Mouse (Mus musculus): ENCODE results near the gene Mcat.

Mcat gene

DNA sequence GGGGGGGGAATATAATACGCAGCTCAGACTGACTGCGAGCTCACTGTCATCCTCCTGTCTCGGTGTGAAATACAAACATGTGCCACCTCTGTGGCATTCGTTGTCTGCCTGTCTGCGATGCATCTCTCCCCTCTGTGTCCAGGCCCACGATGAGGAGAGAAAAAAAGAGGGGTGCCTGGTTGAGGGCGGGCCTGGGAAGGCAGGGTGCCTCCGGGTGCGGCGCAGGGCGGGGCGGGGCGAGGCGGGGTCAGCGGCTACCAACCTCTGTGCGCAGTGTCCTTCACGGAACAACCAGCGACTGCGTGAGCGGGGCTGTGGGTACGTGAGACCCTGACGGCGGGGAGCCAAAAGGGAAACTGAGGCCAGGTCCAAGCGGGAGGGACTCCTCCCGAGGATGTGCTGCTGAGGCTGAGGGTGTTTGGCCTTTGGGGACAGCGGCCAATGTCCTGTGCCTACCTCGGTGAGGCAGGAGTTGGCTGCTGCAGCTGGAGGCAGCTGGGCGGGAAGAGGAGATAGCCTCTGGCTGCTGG is at the start of gene Mcat, which contains the start of gene Tspo:
Gene Mcat (minus strand): TSS at position 461 of the 530 bp plus-strand sequence.
Gene Tspo (plus strand): TSS at position 266 of the 530 bp plus-strand sequence.
- DNase-seq (ENCODE audit: low read depth, low spot score), result peak; percentile 84

- peak; percentile 69 for DNase-seq (ENCODE audit: low read depth, low spot score)
Observed at GRCm38 (mm10) chr15:83607115-83607802, 43.7 kb upstream of the Mcat start.

DNA sequence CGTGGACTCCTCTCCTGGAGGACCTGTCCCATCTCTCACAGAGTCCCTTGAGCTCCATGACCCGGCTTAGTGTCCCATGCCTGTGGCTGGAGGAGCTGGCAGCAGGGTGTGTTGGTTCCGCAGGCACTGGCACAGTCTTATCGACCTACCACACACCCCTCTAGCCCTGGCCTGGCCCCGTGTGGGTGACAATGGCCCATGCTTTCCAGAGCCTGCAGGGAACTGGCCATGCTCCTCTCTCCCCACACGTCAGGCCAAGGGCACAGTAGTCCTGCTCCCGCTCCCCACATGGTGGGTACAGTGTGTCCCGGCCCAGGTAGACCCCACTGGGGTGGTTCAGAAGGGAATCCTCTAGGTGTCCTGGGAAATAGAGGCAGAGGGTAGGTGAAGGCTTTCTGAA is 43.1 kb upstream of the Mcat start:
- no peak for DNase-seq (ENCODE audit: low read depth, low spot score)

GRCm38 (mm10) chr15:83606216-83606615 is 42.6 kb upstream of the Mcat start:
- DNase-seq (ENCODE audit: low read depth, low spot score), result no peak

GRCm38 (mm10) chr15:83603426-83603825 is 39.8 kb upstream of the Mcat start:
- DNase-seq (ENCODE audit: low read depth, low spot score), result no peak

DNA sequence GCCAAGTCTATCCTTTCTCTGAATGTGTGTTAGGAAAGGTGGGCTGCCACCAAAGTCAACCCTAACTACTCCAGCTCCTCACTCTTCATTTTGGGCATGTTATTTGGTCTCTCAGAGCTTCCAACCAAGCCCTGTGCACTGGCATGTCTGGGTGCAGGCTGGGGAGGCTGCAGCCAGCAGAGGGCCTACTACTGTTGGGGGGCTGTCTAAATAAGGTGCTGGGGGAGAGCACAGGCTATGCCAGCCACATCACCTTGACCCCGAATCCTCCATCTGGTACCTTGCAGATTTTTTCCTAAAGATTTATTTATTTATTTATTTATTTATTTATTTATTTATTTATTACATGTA is 39.4 kb upstream of the Mcat start:
- no peak for DNase-seq (ENCODE audit: low read depth, low spot score)

DNA sequence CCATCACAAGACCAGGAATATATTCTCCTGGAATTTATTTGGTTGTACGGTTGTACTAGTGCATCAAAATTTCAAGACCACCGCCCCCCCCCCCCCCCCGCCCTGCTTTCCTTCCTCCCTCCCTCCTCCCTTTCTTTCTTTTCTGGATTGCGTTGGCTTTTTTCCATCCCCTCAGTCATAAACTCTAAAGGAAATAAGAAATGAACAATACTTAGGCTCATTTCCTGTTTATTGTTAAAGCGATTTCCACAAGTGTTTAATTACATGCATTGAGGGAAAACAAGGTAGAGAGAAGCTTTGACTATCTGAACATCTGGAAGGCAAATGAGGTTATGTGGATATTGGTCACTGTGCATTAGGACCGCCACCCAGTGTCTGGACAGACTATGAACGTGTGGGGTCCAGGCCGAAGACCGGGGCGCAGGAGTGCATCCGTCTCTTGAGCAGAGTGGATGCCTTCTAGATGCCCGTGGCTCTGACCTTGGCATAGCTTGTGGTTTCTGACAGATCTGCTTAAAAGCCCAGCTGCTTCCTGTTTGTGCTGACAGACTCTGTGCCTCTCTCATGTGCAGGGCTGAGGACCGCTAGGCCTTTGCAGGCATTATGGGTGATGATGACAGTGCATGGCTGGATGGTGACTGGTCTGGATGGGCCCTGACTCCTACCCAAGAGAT is 38.9 kb upstream of the Mcat start:
- DNase-seq (ENCODE audit: low read depth, low spot score), result peak; percentile 88

DNA sequence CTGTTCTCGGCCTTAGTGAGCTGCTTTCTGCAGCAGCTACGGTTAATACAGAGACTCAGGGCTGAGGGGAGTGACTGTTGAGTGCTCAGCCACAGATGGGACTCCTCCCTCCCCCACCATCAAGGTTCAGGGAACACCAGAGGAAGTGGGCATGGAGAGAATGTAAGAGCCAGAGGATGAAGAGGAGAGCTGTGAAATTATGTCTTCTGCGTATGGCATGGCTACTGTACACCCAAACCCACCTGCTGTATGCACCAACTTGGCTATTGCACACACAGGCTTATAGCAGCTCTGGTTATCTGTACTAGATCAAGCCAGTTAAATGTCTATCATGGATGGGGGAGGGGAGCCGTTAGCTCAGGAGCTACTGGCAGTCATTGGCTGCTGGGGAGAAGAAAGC is 37.6 kb upstream of the Mcat start:
- peak; percentile 33 for DNase-seq (ENCODE audit: low read depth, low spot score)

DNA sequence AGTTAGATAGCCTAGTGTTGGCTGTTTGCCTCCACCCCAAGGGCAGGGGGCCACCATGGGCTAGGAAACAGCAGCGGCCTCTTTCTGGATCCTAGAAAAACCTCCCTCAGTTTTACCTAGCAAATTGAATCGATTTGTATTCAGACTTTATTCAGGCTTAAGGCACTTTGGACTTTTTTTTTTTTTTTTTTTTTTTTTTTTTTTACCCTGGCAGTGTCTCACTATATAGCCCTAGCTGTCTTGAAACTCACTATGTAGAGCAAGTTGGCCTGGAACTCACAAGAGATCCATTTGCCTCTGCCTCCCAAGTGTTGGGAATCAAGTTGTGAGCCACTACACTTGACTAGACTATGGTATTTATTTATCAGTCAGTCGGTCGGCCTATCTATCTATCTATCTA is 33.2 kb upstream of the Mcat start:
- DNase-seq (ENCODE audit: low read depth, low spot score), result no peak

DNA sequence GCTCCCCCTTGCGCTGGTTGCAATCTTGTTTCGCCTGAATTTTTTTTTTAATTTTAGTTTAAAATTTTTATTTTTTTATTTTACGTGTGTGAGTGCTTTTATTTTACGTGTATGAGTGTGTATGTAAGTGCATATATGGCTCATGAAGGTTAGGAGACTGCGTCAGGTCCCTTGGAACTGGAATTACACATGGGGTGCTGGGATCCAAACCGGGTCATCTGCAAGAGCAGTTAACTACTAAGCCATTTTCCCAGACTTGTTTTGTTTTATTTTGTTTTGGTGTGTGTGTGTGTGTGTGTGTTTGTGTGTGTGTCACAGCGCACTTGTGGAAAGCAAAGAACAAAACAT is 31.8 kb upstream of the Mcat start:
- no peak for DNase-seq (ENCODE audit: low read depth, low spot score)

DNA sequence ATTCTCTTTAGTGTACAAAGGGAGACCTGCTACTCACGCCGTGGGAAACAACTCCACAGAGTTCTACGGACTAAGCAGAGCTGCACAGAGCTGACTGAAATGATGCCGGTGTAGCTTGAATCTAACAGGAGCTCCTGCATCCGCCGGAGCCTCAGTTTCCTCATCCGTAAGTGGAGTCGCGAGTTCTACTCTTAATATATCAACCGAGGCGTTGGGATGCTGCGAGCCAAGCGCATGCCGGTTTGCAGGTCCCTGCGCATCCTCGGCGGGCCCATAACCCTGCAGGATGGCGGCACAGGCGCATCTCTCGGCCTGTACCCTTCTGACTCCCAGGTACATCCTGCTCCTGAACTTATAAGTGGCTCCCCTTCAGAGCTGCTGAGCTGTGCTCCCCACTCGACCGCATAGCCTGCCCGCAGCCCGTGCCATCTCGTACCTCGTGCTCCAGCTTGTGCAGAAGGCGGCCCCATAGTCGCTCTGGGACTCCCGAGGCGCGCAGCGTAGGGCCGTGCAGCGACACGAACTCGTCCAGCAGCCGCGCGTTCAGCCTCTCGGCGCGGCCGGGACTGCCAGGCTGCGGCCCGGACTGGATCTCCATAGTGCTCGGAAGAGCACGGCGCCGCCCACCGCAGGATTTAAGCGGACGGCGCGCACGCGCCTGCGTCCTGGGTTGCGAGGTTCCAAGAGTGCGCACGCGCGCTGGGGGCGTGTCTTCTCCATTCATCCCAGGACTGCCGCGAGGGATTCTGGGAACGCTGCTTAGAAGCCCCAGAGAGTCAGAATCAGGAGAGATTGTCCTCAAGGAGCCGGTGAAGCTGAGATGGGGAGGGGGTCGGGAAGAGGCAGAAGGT is 31.2 kb upstream of the Mcat start, which contains the start of gene Ttll12:
Gene Ttll12 (minus strand): TSS at position 645 of the 851 bp plus-strand sequence.
- peak; percentile 88 for DNase-seq (ENCODE audit: low read depth, low spot score)

DNA sequence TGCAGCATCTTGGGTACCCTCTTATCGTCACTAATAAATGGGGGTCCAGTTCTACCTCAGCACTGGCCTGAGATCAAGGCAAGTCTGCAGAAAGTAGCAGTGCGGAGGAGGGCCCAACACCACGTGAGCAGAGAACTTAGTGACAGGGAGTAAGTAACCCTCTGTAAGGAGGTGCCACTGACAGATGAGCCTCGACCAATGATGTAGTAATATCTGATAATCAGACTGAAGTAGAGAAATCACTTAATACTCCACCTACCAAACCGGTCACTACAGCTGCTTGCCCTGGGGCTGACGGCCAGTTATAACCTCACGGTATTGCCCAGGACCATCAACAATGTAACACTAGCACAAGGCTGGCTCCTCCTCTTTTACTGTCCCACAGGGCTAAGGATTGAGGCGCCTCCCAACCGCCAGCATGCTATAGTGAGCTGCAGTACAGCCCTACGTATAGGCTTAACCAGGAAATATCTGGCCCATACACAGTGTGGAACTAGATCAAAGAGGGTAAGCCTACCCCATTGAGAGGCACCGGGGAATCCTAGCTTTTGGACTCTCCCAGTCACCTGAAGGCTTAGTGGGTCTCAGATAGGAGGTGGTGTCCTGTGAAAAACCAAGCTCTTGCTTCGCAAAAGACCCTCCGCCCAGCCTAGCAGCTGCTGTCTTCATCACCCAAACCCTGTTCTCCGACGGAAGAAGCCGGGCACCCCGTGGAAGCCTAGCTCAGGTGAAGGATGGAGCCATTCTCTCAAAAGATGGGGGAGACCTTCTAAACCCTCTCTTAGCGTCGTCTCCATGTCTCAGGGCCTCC is 30.3 kb upstream of the Mcat start:
- DNase-seq (ENCODE audit: low read depth, low spot score), result peak; percentile 32

DNA sequence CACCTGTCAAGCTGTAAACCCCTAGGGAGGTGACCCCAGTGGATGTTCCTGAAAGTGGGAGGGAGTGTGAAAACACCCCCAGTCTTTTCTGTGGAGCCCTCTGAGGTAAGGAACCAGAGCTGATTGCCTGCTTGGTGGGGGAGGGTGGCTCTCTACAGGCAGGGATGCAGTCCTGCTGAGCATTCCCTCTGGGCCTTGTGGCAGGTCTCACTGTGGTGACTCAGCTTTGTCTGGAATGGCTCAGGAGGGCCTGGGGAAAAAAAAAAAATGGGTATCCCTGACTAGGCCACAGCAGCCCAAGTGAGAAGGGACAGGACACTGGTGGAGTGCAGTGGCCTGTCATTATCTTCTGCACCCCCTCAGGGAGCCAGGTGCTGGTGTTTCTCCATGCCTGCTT is 29.6 kb upstream of the Mcat start:
- no peak for DNase-seq (ENCODE audit: low read depth, low spot score)

DNA sequence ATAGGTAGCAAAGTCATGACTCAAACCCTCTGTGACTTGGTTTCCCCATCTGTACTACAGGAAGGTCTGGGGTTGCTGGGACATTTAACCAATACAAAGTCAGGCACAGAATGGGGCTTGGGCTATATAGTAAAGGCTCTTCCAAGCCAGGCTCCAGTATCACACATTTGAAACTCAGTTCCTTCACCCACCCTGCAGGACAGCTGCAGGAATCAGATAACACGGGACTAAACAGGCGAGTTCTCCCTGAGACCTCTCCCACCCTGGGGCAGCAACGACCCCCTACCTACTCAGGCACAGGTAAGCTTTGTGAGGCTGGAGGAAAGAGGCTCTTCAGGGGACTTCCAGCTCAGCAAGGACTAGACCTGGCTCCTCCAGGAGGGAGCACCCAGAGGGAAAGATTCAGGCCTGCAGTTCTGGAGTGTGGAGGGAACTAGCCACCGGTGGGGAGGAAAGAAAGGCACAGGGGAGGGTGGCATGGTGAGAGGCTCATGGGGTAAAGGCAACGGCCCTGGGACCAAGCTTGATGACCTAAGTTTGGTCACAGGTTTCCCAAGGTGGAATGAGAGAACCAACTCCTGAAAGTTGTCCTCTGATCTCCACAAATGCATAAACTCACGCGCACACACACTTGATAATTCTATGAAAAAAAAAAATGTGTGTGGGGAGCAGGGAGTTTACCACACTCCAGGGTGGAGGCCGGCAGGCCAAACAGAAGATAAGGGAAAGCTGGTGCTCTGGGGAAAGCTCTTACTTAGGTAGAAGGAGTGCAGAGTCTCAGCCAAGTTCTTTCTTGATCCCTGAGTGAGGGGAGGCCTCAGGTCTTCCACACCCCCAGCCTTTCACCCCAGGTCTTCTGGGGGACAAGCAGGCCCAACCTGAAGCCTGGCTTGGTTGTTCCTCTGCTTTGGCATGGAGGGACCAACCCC is 28.9 kb upstream of the Mcat start:
- no peak for DNase-seq (ENCODE audit: low read depth, low spot score)

GRCm38 (mm10) chr15:83591758-83592157 is 28.2 kb upstream of the Mcat start:
- no peak for DNase-seq (ENCODE audit: low read depth, low spot score)

- DNase-seq (ENCODE audit: low read depth, low spot score), result no peak
Observed at GRCm38 (mm10) chr15:83590841-83591240, 27.3 kb upstream of the Mcat start.

- DNase-seq (ENCODE audit: low read depth, low spot score), result no peak
Observed at GRCm38 (mm10) chr15:83584741-83585220, 21.2 kb upstream of the Mcat start.

- DNase-seq (ENCODE audit: low read depth, low spot score), result peak; percentile 43
Observed at GRCm38 (mm10) chr15:83583419-83584156, 20.0 kb upstream of the Mcat start.

DNA sequence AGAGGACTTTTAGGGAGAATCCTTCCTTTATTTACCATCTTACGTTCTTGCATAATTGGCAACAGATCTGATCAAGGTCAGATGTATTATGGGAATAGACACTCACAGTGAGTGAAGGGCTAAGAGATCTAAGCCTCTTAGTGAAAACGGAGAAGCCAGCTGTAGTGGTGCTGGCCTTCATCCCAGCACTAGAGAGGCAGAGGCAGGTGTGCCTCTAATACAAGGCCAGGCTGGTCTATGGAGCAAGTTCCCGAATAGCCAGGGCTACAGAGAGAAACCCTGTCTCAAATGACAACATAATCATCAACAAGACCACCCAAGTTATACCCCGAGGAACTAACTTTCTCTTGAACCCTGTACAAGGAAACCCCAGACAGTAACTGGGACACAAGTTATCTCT is 19.3 kb upstream of the Mcat start:
- no peak for DNase-seq (ENCODE audit: low read depth, low spot score)

All from CD4-positive helper T cell, adult 2 months (primary cell).